Mouse (Mus musculus): ENCODE data around the gene Nufip1.

DNA sequence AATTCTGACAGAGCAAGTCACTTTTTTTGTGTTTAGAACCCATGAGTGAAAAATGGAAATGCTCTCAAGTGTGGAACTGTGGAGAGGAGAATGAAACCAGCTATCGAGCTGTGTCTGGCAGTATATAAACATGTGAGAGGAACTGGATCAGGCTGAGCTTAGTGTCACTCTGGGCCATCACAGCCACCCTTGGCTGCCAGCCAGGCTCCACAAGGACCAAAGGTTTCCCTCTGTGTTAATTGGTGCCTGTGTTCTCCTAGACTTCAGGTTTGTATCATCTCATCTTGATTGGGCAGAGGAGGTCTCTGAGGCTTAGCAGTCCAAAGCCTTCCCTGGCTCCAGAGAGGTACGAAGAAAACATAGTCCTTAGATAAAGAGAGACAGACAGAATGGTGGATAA, 38.1 kb upstream of the Nufip1 start:
- TF ChIP-seq POLR2A (IDR thresholded peaks at IDR 0.05; ENCODE audit: low read depth, low read length) = no peak
- TF ChIP-seq CTCF (IDR thresholded peaks at IDR 0.05; ENCODE audit: borderline replicate concordance, insufficient read depth, low read length) = no peak

All from embryonic fibroblast, embryonic 13.5 days (primary cell).